Mouse (Mus musculus): ENCODE data around the gene St7. TPM values are rescaled to one million over a fixed set of nuclear protein-coding genes. Genes with fewer than 3 reads are reported as not detected.
A peak's percentile ranks its signal among the peaks of the same experiment; 100 is the strongest.
"Not testable (repeated sequence)": the region's sequence is repeated elsewhere in the genome, so short reads cannot be mapped to it uniquely, and the experiment has no call there.

The St7 gene
- total RNA-seq (2022) = 10 to 100 TPM; 27.5 to 41.4 (median 34.8) TPM

DNA sequence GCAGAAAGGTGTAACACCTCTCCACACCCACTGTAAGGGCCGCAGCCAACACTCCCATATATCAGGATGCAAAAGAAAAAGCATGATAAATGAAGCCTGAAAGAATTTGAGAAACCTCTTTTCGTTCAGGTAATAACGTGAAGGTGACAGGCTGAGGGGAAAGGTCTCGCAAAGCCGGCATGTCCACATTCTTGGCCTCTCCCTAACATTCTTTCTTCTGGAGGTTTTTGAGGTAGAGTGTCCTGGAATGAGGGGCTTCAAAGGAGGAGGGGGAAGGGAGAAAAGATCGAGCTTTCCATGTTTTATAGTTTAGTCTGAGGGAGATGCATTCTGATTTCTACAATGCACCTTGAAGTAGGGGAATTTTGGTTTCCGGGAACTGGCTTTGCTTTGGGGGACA lies at the start of gene St7:
Gene St7, plus strand, starts transcription at position 287 of the 400 bp plus-strand sequence.
- no peak for DNase-seq (ENCODE audit: low spot score in 2 of 2)

DNA sequence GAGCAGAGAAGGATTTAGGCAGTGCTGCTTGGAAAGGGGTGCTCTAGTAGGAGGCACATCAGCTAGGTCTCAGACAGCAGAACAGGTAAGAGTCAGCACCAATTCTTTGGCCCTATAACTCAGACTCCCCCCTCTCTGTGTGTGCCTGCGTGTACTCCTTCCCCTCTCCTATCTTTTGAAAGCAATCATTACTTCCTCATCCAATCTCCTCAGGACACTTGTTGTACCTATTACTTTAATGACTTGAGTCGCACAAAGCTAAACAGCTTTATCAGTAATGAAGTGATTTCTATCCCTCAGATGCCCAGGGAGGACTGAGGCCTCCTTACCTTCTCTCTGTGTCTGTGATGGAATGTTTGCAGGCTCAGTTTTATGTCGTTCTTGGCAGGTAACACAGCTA lies 46.6 kb upstream of the St7 start:
- DNase-seq (ENCODE audit: low spot score in 2 of 2) = no peak

DNA sequence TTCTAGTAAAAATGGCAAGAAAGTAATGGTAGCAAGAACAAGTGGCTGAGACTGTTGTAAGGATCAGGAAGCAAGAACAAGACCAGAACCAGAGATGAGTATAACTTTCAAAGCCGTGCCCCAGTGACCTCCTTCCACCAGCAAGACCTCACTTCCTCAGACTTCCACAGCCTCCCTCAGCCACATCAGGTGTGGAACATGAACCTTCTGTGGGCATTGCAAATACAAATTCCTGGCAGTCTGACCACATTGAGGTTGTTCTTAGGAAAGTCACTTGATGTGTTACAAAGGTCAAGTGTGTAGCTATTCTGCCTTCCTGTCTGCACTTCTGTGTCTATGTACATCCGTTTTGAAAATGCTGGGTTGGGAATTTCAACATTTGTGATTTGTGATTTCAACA lies 40.6 kb upstream of the St7 start:
- no peak for DNase-seq (ENCODE audit: low spot score in 2 of 2)

DNA sequence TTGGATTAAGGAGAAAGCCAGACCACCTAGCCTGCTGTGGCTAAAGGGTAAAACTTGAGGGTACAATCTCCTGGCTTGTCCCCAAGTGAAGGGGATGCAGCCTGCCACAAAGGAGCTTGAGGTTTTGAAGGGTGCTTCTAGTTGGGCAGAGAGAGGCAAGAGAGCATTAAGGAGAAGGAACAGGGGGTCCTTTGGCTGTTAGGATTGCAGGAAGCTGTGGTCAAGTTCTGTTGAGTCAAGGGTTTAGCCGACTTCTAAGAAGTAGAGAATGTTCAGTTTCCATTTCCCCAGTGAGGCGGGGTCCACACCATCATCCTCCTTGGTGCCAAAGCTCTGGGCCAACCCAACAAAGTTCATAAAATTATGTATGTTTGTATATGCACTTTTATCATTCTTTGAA lies 37.7 kb upstream of the St7 start:
- DNase-seq (ENCODE audit: low spot score in 2 of 2) = no peak

DNA sequence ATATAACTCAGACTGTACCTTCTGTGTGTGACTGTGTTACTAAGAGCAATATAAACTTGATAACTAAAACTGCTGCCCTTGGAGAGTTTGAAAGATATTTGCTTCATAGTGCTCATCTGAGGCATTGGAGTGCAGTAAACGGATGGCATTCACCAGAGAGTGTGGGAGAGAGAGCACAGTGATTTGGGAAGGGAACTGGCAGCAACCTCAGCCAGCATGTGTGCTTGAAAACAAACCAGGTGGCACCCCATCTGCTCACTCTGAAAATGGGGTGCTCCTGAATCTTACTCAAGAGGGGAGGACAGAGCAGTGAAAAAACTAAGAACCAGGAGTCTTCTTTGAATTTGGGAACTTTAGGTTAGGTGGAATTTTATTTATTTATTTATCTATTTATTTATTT lies 35.4 kb upstream of the St7 start:
- DNase-seq (ENCODE audit: low spot score in 2 of 2) = peak in 1 of 2 experiments; percentile 69

DNA sequence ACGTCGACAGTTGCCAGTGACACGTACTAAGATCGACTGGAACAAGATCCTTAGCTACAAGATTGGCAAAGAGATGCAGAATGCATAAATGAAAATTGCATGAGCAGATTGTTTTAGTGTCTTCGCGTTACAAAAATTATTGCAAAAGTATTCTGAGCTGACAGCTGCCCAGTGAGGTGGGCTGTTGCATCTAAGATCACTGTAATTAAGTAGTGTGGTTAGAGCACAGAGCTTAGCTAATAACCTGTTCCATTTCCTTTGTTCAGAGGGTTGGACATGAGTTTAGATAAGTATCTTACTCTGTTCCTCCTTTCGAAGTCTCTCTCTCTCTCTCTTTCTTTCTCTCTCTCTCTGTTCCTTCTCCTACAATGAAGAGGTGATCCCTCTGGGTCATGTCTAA lies 27.4 kb upstream of the St7 start:
- DNase-seq (ENCODE audit: low spot score in 2 of 2) = no peak

DNA sequence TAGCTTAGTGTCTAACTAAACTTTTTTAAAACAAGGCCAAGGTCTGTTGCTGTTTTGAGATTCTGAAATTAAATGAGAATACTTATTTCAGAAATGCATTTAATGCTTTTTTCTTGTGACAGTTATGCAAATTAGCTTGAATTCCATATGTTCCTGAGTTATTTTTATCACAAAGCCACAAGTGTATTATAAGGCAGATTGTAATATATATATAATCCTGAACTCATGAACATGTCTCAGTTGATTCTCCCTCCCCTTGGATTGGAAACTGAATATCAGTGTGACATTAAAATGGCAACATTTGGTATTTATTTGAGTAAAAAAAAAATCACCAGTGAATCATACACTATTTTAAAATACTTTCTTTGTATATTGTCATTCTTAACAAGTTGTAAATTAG lies 26.7 kb upstream of the St7 start:
- no peak for DNase-seq (ENCODE audit: low spot score in 2 of 2)

DNA sequence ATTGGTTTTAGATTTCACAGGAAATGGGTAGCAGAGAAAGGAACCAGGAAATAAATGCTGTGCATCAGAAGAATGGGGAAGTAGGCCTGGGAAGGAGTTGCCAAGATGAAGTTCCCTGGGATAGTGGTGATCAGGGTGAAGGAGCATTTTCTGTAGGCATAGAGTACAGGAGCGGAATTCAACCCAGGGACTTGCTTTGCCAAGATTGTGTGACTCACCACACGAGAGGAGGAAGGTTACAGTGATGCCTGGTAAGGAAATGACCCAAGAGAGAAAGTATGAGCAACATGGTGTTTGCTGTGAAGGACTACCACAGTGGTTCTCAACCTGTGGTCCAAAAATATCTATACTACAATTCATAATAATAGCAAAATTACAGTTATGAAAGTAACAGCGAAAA lies 24.9 kb upstream of the St7 start:
- DNase-seq (ENCODE audit: low spot score in 2 of 2) = no peak

DNA sequence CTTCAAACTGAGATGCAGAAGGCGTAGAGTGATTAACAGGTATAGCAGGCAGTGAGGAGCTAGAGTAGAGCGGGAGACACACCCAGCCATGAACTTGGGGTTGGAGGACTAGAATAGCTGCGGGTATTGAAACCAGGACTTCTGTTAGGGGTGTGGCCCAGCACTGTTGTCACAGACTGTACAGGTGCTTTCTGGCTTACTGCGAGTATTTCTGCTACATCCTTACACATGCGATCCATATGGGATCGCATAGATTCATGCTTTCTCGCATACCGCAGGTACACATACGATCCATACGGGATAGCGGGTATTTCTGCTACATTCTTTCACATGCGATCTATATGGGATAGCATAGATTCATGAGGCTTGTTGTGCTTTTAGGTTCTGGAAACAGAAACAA lies 24.4 kb upstream of the St7 start:
- no peak for DNase-seq (ENCODE audit: low spot score in 2 of 2)

DNA sequence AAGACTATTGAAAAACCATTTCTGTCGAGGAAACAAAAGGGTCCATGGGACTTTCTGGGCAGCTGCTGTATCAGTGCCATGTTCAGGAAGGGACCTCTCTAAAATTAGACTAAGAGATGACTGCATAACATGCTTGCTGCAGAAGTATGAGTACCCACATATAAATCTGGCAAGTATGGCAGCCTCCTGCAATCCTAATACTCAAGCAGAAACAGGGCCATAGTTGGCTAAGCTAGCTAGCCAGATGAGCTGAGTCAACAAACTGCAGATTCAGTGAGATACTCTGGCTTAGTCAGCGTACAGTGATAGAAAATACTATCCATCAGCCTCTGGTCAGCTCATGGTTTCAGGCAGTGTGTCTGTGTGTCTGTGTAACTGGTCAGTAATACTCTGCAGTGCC lies 22.9 kb upstream of the St7 start:
- no peak for DNase-seq (ENCODE audit: low spot score in 2 of 2)

DNA sequence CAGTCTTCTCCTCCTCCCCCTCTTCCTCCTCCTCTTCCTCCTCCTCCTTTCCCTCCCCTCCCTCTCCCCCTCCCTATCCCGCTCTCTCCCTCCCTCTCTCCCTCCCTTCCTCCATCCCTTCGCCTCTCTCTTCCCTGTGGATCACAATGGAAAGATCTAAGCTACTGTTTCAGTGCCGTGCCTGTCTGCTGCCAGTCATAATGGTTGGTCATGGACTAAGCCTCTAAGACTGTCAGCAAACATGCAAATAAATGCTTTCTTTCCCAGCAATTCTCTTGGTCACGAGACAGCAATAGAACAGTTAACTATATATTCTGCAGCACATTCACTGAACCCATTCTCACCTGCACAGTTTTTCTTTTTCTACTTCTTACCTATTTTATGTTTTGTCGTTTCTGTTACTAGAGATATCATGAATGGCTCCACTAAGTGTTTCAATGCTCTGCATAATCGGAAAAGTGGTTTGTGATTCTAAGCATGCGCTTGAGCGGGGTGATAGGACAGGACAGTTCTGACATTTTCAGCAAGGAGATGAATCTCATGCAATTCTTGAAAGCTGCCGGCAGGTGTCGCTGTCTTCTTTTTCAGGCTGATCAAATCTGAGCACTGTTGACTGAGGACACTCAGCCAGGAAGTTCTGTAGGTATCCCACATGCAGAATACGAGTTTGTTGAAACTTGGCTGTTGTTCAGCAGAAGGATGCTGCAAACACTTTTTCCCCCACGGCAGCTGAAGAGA lies 17.5 kb upstream of the St7 start:
- no peak for DNase-seq (ENCODE audit: low spot score in 2 of 2)

DNA sequence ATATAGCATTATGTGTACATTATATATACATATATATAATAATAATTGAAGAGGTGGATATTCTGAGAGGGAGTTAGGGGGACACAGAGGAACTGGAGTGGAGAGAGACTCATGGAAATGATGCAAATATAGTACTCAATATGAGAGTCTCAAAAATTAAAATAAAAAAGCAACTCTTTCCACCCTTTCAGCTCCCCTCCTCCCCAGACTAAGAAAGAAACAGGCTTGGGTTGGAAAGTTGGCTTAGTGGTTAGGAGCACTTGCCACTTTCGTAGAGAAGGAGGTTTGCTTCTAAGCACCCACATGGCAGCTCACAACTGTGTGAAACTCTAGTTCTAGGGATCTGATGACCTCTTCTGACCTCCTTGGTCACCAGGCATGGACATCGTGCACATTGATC lies 15.7 kb upstream of the St7 start:
- no peak for DNase-seq (ENCODE audit: low spot score in 2 of 2)

DNA sequence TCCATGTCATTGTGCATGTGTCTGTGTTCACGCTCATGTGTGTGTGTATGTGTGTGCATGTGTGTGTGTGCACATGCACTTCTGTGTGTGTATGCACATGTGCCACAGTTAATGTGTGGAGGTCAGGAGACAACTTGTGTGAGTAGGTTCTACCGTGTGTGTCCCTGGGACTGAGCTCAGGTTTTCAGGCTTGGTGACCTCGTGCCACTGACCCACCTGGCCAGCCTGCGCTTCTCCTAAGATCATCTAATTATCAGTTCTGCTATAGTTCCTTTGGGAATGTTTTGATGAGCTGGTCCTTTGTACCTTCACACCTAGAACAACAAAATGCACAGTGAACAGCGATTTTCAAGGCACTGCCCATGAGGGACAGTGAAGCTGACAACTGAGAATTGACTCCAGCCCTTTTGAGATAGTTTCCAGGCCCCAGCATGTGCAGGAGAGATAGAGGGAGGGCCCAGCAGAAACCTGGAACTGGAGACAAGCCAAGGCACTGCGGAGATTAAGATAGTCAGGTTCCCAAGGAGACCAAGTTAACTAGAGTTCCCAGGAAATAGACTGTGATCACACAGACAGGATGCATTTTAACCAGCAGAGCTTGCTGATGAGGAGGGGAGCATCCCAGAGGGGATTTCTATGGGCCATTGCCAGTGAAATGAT lies 12.3 kb upstream of the St7 start:
- no peak for DNase-seq (ENCODE audit: low spot score in 2 of 2)

DNA sequence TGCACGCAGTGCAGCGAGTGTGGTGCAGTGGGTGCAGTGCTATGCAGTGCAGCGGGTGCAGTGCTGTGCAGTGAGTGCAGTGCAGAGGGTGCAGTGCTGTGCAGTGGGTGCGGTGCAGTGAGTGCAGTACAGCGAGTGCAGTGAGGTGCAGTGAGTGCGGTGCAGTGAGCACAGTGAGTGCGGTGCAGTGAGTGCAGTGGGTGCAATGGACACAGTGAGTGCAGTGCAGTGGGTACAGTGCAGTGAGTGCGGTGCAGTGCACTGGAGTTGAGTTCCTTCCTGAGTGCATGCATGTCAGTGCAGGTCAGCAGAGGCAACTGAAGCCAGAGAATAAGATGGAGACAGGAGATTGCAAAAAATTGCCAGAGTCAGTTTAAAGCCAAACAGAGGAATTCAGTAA lies 10.9 kb upstream of the St7 start:
- no peak for DNase-seq (ENCODE audit: low spot score in 2 of 2)

DNA sequence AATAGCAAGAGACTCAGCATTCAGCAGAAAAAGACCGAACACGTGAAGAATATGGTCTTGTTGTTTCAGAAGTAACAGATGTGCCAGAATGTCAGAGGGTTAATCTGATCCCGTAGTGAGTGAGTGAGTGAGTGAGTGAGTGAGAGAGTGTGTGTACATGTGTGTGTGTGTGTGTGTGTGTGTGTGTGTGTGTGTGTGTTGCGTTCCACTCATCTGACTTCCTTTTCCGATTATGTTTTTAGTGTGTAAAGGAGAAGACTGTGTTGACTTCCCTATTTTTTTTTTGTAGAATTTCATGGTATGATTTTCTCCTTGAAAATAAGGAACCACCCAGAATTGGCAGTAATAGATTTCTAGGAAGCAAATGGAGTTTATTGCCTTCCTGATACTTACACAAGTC lies 4.1 kb upstream of the St7 start:
- DNase-seq (ENCODE audit: low spot score in 2 of 2) = no peak

DNA sequence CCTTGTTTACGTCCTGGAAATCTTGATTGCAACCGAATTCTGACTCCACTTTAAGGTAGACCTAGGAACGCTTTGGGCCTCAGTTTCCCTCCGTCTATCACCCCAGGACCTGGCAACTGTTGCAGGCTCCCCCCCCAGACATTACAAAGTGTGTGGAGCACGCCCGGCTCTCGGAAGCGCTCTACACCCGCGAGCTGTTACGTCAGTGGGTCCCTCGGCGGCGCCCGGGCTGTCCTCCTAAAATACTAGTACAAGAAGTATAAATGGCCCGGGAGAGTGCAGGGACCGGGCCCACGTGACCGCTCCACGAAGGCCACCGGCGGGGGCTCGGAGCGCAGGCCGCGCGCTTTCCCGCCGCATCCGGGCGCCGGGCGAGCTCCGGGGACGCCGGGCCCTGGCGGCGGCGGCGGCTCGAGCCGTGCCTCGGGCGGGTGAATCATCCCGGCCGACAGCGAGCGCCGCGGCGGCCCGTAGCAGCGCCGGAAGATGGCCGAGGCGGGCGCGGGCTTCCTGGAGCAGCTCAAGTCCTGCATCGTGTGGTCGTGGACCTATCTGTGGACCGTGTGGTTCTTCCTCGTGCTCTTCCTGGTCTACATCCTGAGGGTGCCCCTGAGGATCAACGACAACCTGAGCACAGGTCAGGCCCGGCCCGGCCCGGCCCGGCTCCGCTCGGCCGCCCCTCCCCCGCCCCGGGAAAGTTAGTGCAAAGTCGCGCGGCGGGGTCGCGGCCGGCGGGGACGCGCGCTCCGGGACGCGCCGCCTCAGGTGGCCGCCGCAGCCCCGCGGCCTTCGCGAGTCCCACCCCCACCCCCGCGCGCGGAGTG lies 1.2 kb downstream of the St7 start:
- peak; percentile 32 to 53 for DNase-seq (ENCODE audit: low spot score in 2 of 2)

DNA sequence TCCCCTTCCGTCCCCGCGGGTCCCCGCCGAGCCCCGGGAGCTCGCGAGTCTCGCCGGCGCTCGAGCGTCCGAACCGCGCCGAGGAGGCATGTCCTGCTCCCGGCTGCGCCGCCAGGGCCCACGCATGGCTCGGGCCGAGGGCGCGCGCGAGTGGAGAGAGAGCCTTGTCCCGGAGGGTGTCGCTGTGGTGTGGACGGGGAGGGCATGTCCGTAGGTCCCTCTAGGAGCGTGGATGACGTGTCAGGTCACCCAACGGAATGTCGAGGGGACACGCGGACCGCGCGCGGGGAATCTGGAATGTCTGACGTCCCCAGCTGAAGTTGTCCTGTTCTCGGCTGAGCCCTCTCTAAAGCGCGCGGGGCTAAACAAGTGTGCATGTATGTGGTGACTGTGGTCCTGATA lies 1.8 kb downstream of the St7 start:
- DNase-seq (ENCODE audit: low spot score in 2 of 2) = peak; percentile 28 to 36

DNA sequence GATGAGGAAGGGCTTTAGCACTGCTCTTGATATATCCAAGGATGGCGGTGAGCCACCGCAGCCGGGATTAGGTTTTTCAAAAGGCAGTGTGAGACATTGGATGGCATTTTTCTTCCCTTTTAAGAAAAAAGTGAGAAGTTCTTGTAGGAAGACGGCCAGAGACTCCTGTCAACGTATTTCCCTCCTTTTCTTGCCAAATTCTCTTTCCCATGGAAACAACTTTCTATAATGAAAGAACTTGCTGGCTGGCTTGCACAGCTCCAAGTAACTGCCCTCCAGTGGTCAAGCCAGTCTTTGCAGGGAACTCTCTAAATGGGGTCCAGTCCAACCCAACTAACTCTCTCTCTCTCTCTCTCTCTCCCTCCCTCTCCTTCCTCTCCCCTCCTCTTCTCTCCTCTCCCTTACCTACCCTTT lies 3.6 kb downstream of the St7 start:
- DNase-seq (ENCODE audit: low spot score in 2 of 2) = peak; percentile 20 to 33

DNA sequence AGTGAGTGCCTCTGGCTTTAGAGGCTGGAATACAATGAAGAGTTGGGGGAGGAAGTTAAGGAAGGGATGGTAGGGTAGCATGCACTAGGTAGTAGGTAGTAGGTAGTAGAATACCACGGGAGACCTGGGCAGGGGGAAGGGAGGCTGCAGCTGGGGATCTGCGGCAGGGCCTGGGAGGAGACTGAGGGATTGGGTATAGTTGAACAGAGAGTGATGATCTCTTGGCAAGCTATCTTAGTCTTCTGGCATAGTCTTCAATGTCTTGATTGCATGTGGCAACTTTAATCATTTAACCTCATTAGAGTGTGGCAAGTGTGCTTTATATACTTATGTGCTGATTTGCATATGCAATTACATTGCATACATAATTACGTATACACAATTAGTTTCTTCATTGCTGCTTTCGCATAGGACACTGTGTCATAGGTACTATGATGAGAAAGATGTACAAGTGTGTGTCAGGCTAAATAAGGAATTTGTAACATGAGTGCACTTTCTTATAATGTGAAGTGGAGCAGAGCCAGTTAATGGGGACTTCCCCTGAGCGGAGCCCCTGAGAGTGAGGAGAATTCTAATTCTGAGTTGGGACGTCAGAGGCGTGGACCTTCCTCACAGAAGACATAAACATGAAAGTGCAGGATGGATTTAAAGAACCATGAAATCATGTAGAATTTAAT lies 8.3 kb downstream of the St7 start:
- DNase-seq (ENCODE audit: low spot score in 2 of 2) = no peak

DNA sequence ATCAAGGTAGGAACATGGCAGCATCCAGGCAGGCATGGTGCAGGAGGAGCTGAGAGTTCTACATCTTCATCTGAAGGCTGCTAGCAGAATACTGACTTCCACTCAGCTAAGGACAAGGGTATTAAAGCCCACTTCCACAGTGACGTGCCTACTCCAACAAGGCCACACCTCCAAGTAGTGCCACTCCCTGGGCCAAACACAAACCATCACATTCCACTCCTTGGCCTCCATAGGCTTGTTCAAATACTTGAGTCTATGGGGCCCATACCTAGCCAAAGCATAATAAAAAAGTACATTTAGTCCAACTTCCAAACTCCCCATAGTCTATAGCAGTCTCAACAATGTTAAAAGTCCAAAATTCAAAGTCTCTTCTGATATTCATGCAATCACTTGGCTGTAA lies 11.3 kb downstream of the St7 start:
- not testable (repeated sequence) for DNase-seq (ENCODE audit: low spot score in 2 of 2)

DNA sequence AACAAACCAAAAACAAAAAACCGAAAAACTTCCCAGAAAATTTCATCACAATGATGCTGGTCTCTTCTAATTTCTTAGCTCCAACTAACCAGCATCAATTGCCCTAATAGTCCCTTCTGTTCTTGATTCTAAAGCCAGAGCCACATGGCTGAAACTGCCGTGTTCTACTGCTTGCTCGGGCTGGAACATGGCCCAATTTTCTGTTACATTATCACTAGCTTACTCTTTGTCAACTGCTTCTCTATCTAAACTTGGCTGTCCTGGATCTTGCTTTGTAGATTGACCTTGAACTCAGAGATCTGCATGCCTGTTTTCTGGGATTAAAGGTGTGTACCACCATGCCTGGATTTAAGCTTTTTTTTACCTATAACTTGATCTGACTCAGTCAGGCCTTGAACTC lies 13.2 kb downstream of the St7 start:
- DNase-seq (ENCODE audit: low spot score in 2 of 2) = no peak

DNA sequence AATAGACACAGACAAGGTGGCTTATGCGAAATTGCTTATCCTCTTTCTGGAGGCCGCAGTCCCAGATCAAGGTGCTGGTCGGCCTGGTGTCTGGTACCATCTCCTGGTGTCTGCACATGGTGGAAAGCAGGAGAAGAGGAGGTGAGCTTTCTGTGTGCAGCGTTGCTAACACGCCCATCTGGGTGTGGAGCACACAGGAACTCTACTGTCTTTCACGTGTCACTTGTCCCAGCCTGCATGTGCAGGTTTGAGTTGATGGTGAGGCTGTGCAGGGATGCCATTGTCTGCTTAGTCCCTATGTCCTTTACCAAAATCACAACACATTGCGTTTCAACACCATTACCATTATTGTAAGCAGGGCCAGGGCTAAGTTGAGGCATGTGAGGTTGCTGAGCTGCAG lies 26.2 kb downstream of the St7 start:
- no peak for DNase-seq (ENCODE audit: low spot score in 2 of 2)

All from left cerebral cortex, adult 8-10 months (tissue).